Mouse (Mus musculus) Patski (cell line): ENCODE results near the gene Rybp. TPM values are rescaled to one million over a fixed set of nuclear protein-coding genes. Genes with fewer than 3 reads are reported as not detected.
A peak's percentile ranks its signal among the peaks of the same experiment; 100 is the strongest.

Experiments used
- ATAC-seq: fragments of 100-300 bp; one replicate; pipeline ENCODE4 v1.8.0; 2021
- CTCF ChIA-PET: fragments of 350-600 bp; sonication (Branson Sonifier 250); formaldehyde crosslinking; loops from one replicate; lab custom pipeline; 2022; ENCODE audit warnings: inconsistent platforms; lab: Charles Lee
- POLR2A ChIA-PET: fragments of 350-600 bp; sonication (Branson Sonifier 250); formaldehyde crosslinking; loops from one replicate; lab custom pipeline; 2022; ENCODE audit warnings: antibody characterized with exemption, inconsistent platforms; lab: Charles Lee
- DNase-seq: peaks from one replicate; pipeline ENCODE4 v3.0.0-alpha.2; 2011; ENCODE audit warnings: low read depth, low spot score
- H3K27me3 ChIP-seq: fragments of 371-371 bp; one replicate; pipeline ENCODE4 v1.5.1; 2021
- CTCF ChIP-seq: fragments of 100-300 bp; IDR thresholded peaks from one replicate; pipeline ENCODE4 v1.5.1; 2021
- in situ Hi-C: fragments of 300-500 bp; cut with MboI; formaldehyde crosslinking; loops from 3 replicates; pipeline ENCODE4 v1.11.1; 2018; ENCODE audit warnings: low pct_unique_long_range_greater_than_20kb, mixed read lengths
- polyA plus RNA-seq: library from polyadenylated mRNA; unstranded; gene quantifications from one replicate; pipeline ENCODE4 v1.2.3, GENCODE M21; 2021

Rybp gene
- polyA plus RNA-seq = 22.6 TPM

- TF ChIP-seq CTCF = no peak
- DNase-seq (no peak), ATAC-seq (peak; percentile 94)
- in situ Hi-C loops = loop anchor here (10.0 to 25.0 kb wide), 2 partner anchors 93 to 225 kb away; no protein-coding TSS in a partner anchor
- CTCF ChIA-PET = no interaction called here
- no peaks in the 10 kb centered on the region for H3K27me3 ChIP-seq
- POLR2A ChIA-PET = interaction anchor here (1.1 kb wide), 1 partner anchor 32 kb away, joined by 5 read pairs; no protein-coding TSS in a partner anchor
Measured at GRCm38 (mm10) chr6:100287334-100288015, at the start of gene Rybp. Rybp (minus strand) TSS chr6:100287485.

- CTCF ChIA-PET = interaction anchor here (1.0 to 1.3 kb wide), 4 partner anchors 10 to 23 kb away, joined by 3 to 4 read pairs (median 3); no protein-coding TSS in a partner anchor
- in situ Hi-C loops = no loop called here
- TF ChIP-seq CTCF = no peak
- H3K27me3 ChIP-seq = no peaks in the 10 kb centered on the region
- peak; percentile 46 for DNase-seq
- POLR2A ChIA-PET = no interaction called here
- ATAC-seq = peak; percentile 72
Measured at GRCm38 (mm10) chr6:100336591-100337148, 49.4 kb upstream of the Rybp start.

GRCm38 (mm10) chr6:100335506-100336144, 48.3 kb upstream of the Rybp start:
- CTCF ChIA-PET = interaction anchor here (1.0 to 1.3 kb wide), 3 partner anchors 9 to 15 kb away, joined by 3 to 4 read pairs (median 3); no protein-coding TSS in a partner anchor
- TF ChIP-seq CTCF = no peak
- POLR2A ChIA-PET = no interaction called here
- H3K27me3 ChIP-seq = no peaks in the 10 kb centered on the region
- in situ Hi-C loops = no loop called here
- DNase-seq (no peak), ATAC-seq (no peak)

DNA sequence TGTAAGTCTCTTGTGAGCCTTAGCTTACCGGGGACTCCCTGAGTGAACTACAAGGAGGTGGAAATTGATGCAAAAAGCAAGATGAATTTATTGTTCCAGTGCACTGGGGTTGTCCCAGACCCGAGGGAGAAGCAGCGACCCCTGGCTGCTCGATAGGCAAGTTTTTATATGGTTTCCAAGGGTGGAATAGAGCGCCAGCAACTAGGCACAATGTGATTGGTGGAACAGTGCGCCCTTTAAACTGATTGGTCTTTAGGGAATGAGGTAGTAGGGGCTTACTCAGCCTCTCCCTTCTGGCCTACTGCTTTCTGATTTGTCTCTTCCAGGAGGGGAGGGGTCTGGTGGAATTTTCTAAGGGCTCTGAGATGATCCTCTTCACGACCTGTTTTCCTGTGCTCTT, 46.5 kb upstream of the Rybp start:
- POLR2A ChIA-PET = no interaction called here
- no peak for DNase-seq
- TF ChIP-seq CTCF = no peak
- H3K27me3 ChIP-seq = no peaks in the 10 kb centered on the region
- no peak for ATAC-seq
- in situ Hi-C loops = no loop called here
- CTCF ChIA-PET = no interaction called here

GRCm38 (mm10) chr6:100332479-100332878, 45.2 kb upstream of the Rybp start:
- no peak for ATAC-seq

GRCm38 (mm10) chr6:100331582-100331981, 44.3 kb upstream of the Rybp start:
- ChIA-PET POLR2A (interaction anchor here (0.6 kb wide), 1 partner anchor 42 kb away, joined by 5 read pairs; no protein-coding TSS in a partner anchor), CTCF (interaction anchor here (1.3 kb wide), 1 partner anchor 24 kb away, joined by 3 read pairs; no protein-coding TSS in a partner anchor)
- in situ Hi-C loops = no loop called here
- DNase-seq (no peak), ATAC-seq (no peak)
- H3K27me3 ChIP-seq = no peaks in the 10 kb centered on the region
- no peak for TF ChIP-seq CTCF

More at GRCm38 (mm10) chr6:100332479-100332878, 45.2 kb upstream of the Rybp start:
- TF ChIP-seq CTCF = no peak
- in situ Hi-C loops = no loop called here
- POLR2A ChIA-PET = interaction anchor here (0.6 kb wide), 1 partner anchor 41 kb away, joined by 5 read pairs; no protein-coding TSS in a partner anchor
- no peaks in the 10 kb centered on the region for H3K27me3 ChIP-seq
- no peak for DNase-seq
- CTCF ChIA-PET = no interaction called here

- in situ Hi-C loops = no loop called here
- no peak for TF ChIP-seq CTCF
- CTCF ChIA-PET = interaction anchor here (1.3 kb wide), 1 partner anchor 25 kb away, joined by 3 read pairs; no protein-coding TSS in a partner anchor
- H3K27me3 ChIP-seq = no peaks in the 10 kb centered on the region
- ATAC-seq (no peak), DNase-seq (no peak)
- POLR2A ChIA-PET = no interaction called here
Measured at GRCm38 (mm10) chr6:100331055-100331454, 43.8 kb upstream of the Rybp start.

- in situ Hi-C loops = no loop called here
- CTCF ChIA-PET = no interaction called here
- POLR2A ChIA-PET = no interaction called here
- ATAC-seq = no peak
- TF ChIP-seq CTCF = no peak
- no peaks in the 10 kb centered on the region for H3K27me3 ChIP-seq
- no peak for DNase-seq
Measured at GRCm38 (mm10) chr6:100329542-100329941, 42.3 kb upstream of the Rybp start.

GRCm38 (mm10) chr6:100327050-100327449, 39.8 kb upstream of the Rybp start:
- DNase-seq (peak; percentile 85), ATAC-seq (peak; percentile 74)
- POLR2A ChIA-PET = no interaction called here
- in situ Hi-C loops = no loop called here
- TF ChIP-seq CTCF = no peak
- CTCF ChIA-PET = interaction anchor here (1.4 kb wide), 1 partner anchor 9 kb away, joined by 4 read pairs; no protein-coding TSS in a partner anchor
- H3K27me3 ChIP-seq = no peaks in the 10 kb centered on the region

DNA sequence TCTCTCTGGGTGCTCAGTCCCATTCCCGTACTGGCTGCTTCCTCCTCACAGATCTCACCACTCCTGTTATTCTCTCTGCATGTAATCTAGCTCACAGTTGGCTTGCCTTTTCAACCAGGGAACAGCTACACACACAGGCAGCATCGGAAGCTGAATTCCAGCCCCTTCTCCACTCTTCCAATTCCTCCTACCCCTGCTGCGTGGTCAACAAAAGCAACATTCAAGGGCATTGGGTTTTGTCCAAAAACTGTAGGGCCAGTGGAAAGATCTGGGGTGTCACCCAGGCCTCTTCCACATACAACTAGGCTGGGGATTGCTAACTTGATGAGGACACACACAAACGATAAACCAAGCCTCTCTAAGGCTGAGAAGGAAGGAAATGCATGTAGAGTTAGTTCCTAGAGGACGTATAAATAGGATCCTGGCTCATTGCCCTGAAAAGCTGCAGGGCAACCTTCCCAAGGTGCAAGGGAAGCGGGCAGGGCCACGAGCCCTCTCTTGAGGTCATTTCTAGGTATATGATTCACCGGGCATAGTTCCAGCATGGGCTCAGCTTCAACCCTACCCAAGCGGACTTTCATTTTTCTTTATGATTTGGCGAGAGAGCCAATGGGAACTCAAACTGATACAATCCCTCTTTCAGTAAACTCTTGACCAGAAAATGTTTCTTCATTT, 36.6 kb upstream of the Rybp start:
- in situ Hi-C loops = no loop called here
- TF ChIP-seq CTCF = no peak
- ATAC-seq = no peak
- ChIA-PET CTCF (no interaction called here), POLR2A (no interaction called here)
- DNase-seq = no peak
- no peaks in the 10 kb centered on the region for H3K27me3 ChIP-seq
